Mouse (Mus musculus) heart, adult 18-20 months (tissue): ENCODE measurements around the gene Fam89b. TPM values are rescaled to one million over a fixed set of nuclear protein-coding genes. Genes with fewer than 3 reads are reported as not detected.
A peak's percentile ranks its signal among the peaks of the same experiment; 100 is the strongest.

Experiments
- DNase-seq, 2 experiments: peaks; one replicate each; pipeline ENCODE4 v3.0.0; 2021 to 2022; ENCODE audit warnings: mixed read lengths in 1 of 2
- long read RNA-seq, 2 experiments: library from polyadenylated mRNA; stranded (forward); transcript quantifications; one replicate each; pipeline ENCODE4 v2.0.0; 2021
- total RNA-seq, 2 experiments: library from RNA; stranded (reverse); gene quantifications; 2 replicates each; pipeline ENCODE4 v1.2.3; 2021

The Fam89b gene
- total RNA-seq, result 10 to 100 TPM; 21.6 to 26.0 TPM
- long read RNA-seq, experiment 1, transcript Fam89b-201 (2 exons, 1,197 nt), result major isoform, 16 of 20 reads
- long read RNA-seq, experiment 1, partial matches to known transcripts, result 2 of 20 reads
- long read RNA-seq, experiment 1, other reads (novel, unspliced or antisense), result 0 of 20 reads
- long read RNA-seq, experiment 2, transcript Fam89b-201 (2 exons, 1,197 nt), result major isoform, 10 of 14 reads
- long read RNA-seq, experiment 2, partial matches to known transcripts, result 0 of 14 reads
- long read RNA-seq, experiment 2, other reads (novel, unspliced or antisense), result 0 of 14 reads

DNA sequence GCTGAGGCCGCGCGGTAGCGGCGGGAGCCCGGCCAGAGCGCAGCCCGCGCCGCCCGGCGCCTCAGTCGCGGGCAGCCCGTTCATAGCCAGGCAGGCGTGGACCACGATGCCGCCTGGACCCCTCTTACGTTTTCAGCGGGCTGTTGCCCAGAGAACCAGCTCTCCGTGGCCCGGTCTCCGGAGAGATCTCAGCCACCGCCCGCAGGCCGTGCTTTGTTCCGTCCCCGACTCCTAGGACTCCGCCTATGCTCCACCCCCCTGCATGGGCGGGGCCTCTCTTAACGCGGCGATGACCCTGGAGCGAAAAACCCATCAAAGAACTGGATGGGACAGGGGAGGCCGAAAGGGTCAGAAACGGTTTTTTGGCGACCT, at the start of gene Fam89b:
Gene Fam89b, minus strand, starts transcription at position 210 of the 372 bp plus-strand sequence.
- peak; percentile 94 to 97 for DNase-seq

DNA sequence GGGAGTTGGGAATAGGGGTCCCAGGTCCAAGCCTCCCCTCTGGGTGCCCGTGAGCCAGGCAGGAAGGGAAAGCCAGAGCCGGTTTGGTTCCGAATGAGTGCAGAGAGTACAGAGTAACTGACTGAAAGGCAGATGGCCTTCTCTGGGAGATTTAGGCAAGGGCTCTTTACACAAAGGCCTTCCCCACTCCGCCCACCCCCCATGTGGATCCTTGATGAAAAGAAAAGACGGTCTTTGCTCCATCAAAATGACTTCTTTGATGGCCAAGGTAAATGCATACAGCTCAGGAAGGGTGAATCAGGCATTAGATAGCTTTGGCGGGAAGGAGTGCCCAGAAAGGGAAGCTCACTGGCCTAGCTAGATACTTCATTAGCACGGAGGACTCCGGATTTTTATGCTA, 48.9 kb upstream of the Fam89b start:
- DNase-seq, result no peak

DNA sequence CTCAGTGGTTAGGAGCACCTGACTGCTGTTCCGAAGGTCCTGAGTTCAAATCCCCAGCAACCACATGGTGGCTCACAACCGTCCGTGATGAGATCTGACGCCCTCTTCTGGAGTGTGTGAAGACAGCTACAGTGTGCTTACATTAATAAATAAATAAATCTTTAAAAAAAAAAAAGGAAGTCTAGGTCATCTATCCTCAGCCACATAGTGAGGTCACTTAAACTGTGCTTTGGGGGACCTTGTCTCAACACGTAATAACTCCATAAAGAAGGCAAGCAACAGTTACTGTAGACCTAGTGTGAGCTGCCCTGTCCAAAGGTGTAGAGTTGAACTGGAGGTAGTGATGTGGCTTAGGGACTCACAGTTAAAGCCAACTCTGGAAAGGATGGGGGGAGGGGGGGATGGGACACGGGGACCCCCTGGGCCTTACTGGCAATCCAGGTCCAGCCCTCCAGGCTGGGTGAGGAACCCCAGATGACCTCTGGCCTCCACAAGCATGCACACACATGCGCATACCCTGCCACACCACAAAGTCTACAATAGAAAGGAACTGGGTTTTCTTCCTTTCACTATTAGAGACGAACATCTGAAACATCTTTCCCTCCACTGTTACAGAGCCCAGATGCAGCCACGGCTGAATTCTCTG, 48.1 kb upstream of the Fam89b start:
- DNase-seq, result no peak

DNA sequence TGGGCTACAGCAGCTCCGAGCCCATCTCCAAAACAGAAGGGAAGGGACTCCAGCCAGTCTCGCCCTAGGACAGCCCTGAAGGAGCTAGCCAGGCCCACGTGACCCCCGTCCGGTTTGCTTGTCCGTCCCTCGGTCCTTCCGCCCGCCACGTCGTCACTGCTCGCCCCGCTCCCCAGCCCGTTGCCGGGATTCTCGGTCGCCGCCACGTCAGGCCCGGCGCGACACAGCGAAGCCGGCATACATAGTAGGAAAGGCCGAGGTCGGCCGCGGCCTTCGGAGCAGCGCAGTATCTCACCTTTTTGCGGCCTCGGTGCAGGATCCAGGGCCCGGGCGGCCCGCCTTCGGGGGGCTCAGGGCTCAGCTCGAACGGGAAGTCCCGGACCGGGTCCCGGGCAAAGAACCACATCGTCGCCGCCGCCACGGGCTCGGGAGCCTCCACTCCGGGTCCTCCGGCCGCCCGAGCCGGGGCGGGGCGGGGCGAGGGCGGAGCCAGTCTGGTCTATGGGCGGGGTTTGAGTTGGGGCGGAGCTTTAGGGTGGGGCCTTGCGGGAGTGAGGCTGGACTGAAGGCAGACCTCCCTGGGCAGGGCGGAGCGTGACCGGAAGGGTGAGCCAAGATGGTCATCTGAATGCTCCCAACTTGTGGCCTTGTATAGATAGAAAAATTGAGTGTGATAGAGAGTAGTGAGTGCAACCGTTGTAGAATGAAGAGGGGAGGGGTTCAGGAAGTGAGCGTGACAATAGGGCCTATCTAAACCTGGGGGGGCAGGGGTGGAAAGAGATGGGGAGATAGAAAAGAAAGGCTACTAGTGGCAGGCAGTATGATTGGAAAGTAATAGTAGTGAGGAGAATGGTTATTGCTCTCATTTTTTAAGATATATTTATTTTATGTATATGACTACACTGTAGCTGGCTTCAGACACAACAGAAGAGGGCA, 41.7 kb upstream of the Fam89b start, which contains the start of gene Scyl1:
Gene Scyl1, minus strand, starts transcription at position 495 of the 936 bp plus-strand sequence.
- peak; percentile 96 to 99 for DNase-seq

DNA sequence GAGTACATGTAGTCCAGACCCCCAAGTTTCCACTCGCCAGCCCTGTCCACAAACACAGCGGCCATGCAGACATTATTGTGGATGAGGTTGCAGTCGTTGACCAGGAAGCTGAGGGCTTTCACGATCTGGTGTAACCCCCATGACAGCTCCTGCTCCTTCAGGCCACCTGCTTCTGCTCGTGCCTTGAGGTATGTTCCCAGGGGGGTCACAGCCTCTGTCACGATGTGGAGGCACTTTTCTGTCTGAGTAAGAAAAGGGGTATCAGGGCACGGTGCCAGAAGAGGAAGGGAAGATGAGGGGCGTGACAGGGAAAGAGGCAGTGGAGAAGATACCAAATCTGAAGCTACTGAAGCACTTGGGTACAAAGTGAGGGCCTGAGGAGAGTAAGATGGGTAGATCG, 40.9 kb upstream of the Fam89b start:
- DNase-seq, result no peak

DNA sequence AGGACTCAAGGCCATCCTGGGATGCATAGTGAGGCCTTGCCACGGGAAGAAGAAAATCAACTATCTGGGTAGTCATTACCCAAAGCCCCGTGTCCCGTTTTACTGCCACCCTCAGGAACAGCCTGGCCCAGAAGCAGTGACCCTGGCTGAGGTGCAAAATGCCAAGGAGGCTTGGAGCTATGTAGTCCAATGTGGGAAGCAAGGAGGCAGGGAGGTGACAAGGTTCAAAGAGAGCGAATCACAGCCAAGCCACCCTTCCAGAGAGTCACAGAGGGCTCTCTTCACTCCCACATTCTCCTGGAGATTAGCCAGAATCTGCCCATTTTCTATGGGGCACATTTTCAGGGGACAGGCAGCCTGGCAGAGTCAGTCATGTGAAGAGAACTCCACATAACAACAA, 37.8 kb upstream of the Fam89b start:
- DNase-seq, result no peak

- no peak for DNase-seq
Observed at GRCm38 (mm10) chr19:5763163-5763562, 33.7 kb upstream of the Fam89b start.

DNA sequence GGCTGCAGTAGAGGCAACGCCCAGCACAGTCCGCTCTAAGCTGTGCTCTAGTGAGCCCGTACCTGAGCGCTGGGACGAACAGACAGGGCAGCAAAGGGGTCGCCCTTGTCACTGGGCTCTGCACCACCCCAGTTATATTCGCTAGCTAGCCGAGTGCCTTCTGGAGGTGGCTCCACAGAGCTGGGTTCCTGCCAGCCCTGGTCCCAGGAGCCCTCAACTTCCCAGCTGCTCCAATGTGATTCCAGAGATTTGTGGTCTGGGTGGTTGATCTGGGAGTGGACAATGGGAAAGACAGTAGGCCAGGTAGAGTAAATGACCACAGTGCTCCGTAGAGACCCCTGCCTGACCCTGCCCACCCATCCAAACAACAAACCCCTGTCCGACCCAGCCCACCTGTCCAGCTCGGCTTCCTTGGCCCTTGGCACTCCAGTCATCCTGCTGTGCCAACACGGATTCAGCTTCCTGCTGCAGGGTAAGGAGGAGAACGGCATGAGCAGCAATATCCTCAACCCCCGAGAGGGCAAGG, 29.5 kb upstream of the Fam89b start:
- DNase-seq, result no peak

DNA sequence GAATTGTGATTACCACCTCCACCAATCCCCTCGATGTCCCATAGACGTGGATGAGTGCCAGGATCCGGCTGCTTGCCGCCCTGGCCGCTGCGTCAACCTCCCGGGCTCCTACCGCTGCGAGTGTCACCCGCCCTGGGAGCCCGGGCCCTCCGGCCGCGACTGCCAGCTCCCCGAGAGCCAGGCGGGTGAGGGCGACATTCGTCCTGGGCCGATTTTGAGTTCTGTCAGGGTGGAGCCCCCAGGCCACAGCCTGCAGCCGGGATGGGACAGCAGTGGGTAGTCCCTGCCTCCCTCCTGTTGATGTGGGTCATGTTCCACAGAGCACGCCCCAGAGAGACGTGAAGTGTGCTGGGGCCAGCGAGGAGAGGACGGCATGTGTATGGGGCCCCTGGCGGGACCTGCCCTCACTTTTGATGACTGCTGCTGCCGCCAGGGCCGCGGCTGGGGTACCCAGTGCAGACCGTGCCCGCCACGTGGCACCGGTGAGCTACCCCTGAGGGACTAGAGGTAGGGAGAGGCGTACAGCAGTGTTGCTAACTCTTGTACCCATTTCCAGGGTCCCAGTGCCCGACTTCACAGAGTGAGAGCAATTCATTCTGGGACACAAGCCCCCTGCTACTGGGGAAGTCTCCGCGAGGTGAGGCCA, 27.7 kb upstream of the Fam89b start:
- DNase-seq, result no peak

GRCm38 (mm10) chr19:5756321-5756985, 27.0 kb upstream of the Fam89b start:
- DNase-seq, result no peak

DNA sequence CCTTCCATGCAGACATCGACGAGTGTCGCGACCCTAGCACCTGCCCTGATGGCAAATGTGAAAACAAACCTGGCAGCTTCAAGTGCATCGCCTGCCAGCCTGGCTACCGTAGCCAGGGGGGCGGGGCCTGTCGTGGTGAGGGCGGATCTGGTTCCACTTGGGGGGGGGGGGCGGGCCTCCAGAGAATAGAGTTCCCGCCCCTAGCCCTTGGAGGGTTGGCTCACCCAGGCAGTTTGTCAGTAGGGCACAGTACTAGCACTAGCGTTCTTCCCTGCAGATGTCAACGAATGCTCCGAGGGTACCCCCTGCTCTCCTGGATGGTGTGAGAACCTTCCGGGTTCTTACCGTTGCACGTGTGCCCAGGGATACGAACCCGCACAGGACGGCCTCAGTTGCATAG, 22.3 kb upstream of the Fam89b start:
- peak in 1 of 2 experiments; percentile 36 for DNase-seq

- no peak for DNase-seq
Observed at GRCm38 (mm10) chr19:5750951-5751350, 21.5 kb upstream of the Fam89b start.

DNA sequence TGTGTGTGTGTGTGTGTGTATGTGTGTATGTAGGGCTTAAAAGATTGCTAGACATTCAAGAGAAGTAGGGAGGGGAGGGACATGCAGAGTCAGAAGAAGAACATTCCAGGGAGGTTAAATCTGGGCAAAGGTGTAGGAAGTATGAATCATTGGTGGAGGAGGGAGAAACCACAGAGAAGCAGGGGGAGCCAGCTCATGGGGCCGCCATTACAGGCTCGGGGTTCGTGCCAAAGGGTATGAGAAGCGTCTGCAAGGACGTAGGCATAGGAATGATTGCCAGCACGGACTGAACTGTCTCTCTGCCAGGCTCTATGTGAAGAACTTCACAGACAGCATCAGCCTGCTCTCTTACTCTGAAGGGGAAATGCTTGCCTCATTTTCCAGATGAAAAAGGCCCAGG, 20.0 kb upstream of the Fam89b start:
- no peak for DNase-seq

- no peak for DNase-seq
Observed at GRCm38 (mm10) chr19:5746907-5747363, 17.5 kb upstream of the Fam89b start.

GRCm38 (mm10) chr19:5745756-5746710, 16.6 kb upstream of the Fam89b start:
- DNase-seq, result no peak

DNA sequence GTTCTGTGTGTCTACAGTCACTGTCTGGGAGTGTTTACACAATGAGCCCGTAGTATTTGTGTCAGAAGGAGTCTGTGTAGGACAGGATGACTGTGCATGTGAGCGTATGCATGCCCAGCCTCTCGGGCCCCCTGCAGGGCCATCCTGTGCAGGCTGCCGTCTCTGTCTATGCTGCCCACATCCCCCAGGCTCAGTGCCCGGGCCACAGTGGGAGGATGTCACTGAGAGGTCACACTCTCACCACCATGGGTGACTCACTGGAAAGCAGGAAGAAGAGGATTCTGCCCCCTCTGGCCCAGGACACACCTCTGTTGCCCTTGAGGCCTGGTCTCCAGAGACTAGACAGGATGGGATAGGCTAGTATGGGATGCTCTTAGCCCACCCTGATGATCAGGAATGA, 14.1 kb upstream of the Fam89b start:
- peak; percentile 28 to 29 for DNase-seq

DNA sequence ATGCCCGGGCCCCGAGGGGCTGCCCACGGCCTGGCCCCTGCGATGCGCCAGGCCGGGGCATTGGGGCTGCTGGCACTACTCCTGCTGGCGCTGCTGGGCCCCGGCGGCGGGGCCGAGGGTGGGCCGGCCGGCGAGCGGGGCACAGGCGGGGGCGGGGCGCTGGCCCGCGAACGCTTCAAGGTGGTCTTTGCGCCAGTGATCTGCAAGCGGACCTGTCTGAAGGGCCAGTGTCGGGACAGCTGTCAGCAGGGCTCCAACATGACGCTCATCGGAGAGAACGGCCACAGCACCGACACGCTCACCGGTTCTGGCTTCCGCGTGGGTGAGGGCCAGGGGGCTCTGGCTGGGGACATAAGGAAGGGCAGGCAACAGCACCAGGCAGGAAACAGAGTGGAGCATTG, 12.8 kb upstream of the Fam89b start:
- peak; percentile 18 to 51 for DNase-seq

GRCm38 (mm10) chr19:5741641-5742240, 12.3 kb upstream of the Fam89b start:
- peak; percentile 84 to 91 for DNase-seq
